Mouse (Mus musculus) bone marrow, adult 2 months (tissue): Measurements from ENCODE around the gene Pecam1. TPM values are rescaled to one million over a fixed set of nuclear protein-coding genes. Genes with fewer than 3 reads are reported as not detected.

Source experiments
- H3K27ac ChIP-seq: fragments of 200-500 bp; 2 replicates; pipeline ENCODE4 v1.5.1; 2012; ENCODE audit warnings: low read depth, mild to moderate bottlenecking, control low read depth, inconsistent platforms, low read length; ENCODE audit not compliant: control insufficient read depth, poor library complexity, insufficient read depth
- H3K4me1 ChIP-seq: fragments of 200-500 bp; 2 replicates; pipeline ENCODE4 v1.6.1; 2011; ENCODE audit warnings: low read length; ENCODE audit not compliant: control insufficient read depth, insufficient read depth
- H3K4me3 ChIP-seq: fragments of 200-500 bp; replicated peaks from 2 replicates; pipeline ENCODE3; 2011; ENCODE audit warnings: mild to moderate bottlenecking, low read depth, low read length, control low read depth; ENCODE audit not compliant: control insufficient read depth
- CTCF ChIP-seq: fragments of 200-500 bp; IDR thresholded peaks from 2 replicates; pipeline ENCODE4 v1.5.1; 2011; ENCODE audit warnings: low read length, control low read depth; ENCODE audit not compliant: control insufficient read depth, insufficient read depth
- POLR2A ChIP-seq: fragments of 200-500 bp; IDR thresholded peaks from 2 replicates; pipeline ENCODE4 v1.6.1; 2011; ENCODE audit warnings: low read depth, mild to moderate bottlenecking, control low read depth, low read length, borderline replicate concordance; ENCODE audit not compliant: control insufficient read depth
- WGBS: fragments of 180-500 bp; shearing (Covaris S2); methylation state at CpG from one replicate; pipeline ENCODE4 v1.1.7; 2018; 5-methylcytosine and 5-hydroxymethylcytosine counted together
- polyA plus RNA-seq: library from polyadenylated mRNA; stranded (reverse); fragments of >200 nt; gene quantifications from 2 replicates; pipeline ENCODE4 v1.2.4, GENCODE M21; 2011; ENCODE audit warnings: low replicate concordance; ENCODE audit not compliant: missing spikeins, insufficient read depth, insufficient read length

The Pecam1 gene
- polyA plus RNA-seq, 1 experiment: 33.5 TPM

- no peak overlapping the region for H3K4me3 ChIP-seq
- 83% methylated on average over 11 of the region's 11 CpGs for WGBS
- no peak overlapping the region for H3K27ac ChIP-seq
- H3K4me1 ChIP-seq: peaks cover 3% of the 10 kb centered on the region
- TF ChIP-seq CTCF (no peak), POLR2A (no peak)
Observed at GRCm38 (mm10) chr11:106667855-106668254, 82.6 kb downstream of the Pecam1 start.

- H3K27ac ChIP-seq: peak overlapping the region; percentile 6
- TF ChIP-seq CTCF (no peak), POLR2A (no peak)
- WGBS: 83% methylated on average over 14 of the region's 14 CpGs
Observed at GRCm38 (mm10) chr11:106666470-106667107, 83.8 kb downstream of the Pecam1 start.

GRCm38 (mm10) chr11:106665841-106666240 lies 84.6 kb downstream of the Pecam1 start:
- Histone ChIP-seq H3K4me1 (peaks cover 3% of the 10 kb centered on the region), H3K4me3 (no peak overlapping the region), H3K27ac (peak overlapping the region; percentile 52)
- TF ChIP-seq CTCF: no peak
- TF ChIP-seq POLR2A: no peak
- 90% methylated on average over 2 of the region's 2 CpGs for WGBS

More at GRCm38 (mm10) chr11:106666470-106667107, 83.8 kb downstream of the Pecam1 start:
- H3K4me3 ChIP-seq: no peak overlapping the region
- H3K4me1 ChIP-seq: peaks cover 3% of the 10 kb centered on the region

- peaks cover 3% of the 10 kb centered on the region for H3K4me1 ChIP-seq
- 38% methylated on average over 4 of the region's 4 CpGs for WGBS
- no peak overlapping the region for H3K4me3 ChIP-seq
- TF ChIP-seq POLR2A: no peak
- no peak for TF ChIP-seq CTCF
- no peak overlapping the region for H3K27ac ChIP-seq
Observed at GRCm38 (mm10) chr11:106665328-106665727, 85.1 kb downstream of the Pecam1 start.

DNA sequence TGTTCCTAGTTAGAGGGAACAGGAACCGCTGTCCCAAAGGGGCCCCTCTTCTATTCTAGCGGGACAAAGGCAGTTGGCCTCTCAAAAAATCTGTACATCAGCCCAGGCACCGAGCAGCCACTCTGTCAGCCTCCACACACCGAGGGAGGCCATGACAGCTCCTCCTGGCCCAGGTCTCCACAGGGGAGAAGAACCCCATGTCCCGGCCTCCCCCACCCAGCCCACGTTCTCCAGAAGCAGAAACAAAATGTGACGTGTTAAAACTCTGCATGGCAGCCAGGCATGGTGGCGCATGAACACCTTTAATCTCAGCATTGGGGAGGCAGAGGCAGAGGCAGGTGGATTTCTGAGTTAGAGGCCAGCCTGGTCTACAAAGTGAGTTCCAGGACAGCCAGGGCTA lies 85.7 kb downstream of the Pecam1 start:
- Histone ChIP-seq H3K27ac (no peak overlapping the region; the same call in 1 of the 2 replicates), H3K4me1 (peaks cover 3% of the 10 kb centered on the region), H3K4me3 (no peak overlapping the region)
- WGBS: 74% methylated on average over 8 of the region's 8 CpGs
- no peak for TF ChIP-seq POLR2A
- no peak for TF ChIP-seq CTCF

GRCm38 (mm10) chr11:106663838-106664237 lies 86.6 kb downstream of the Pecam1 start:
- no peak for TF ChIP-seq POLR2A
- TF ChIP-seq CTCF: no peak
- H3K4me1 ChIP-seq: peaks cover 3% of the 10 kb centered on the region
- WGBS: 74% methylated on average over 6 of the region's 6 CpGs
- no peak overlapping the region; the same call in 1 of the 2 replicates for H3K27ac ChIP-seq
- H3K4me3 ChIP-seq: no peak overlapping the region

DNA sequence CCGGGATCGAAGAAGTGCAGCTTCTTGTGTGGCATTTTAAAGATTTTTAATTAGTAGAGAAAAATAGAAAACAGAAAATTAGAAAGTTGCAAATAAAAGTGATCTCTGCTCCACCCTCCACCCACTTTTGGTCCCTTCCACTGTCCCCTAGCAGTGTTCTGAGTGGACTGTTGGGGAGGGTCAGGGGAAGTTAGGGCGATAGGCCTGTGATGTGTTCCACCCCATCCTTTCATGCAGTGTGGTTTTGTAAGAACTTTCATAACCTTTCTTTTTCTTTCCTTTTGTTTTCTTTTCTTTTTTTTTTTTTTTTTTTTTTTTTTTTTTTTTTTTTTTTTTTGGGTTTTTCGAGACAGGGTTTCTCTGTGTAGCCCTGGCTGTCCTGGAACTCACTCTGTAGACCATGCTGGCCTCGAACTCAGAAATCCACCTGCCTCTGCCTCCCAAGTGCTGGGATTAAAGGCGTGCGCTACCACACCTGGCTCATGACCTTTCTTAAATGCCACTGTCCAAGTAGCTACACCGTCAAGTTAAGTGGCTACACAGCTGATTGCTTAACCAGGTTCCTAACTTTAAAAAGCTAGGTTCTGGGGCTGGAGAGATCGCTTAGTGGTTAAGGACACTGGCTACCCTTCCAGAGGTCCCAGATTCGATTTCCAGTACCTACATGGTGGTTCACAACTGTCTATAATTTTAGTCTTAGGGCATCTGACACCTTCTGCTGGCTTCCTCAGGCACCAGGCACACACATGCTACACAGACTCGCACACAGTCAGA lies 87.6 kb downstream of the Pecam1 start:
- H3K4me1 ChIP-seq: peaks cover 6% of the 10 kb centered on the region
- no peak overlapping the region for H3K4me3 ChIP-seq
- H3K27ac ChIP-seq: no peak overlapping the region
- TF ChIP-seq POLR2A (no peak), CTCF (no peak)
- 60% methylated on average over 10 of the region's 11 CpGs for WGBS

GRCm38 (mm10) chr11:106660453-106661081 lies 89.9 kb downstream of the Pecam1 start:
- WGBS: 17% methylated on average over 13 of the region's 13 CpGs
- H3K4me1 ChIP-seq: peaks cover 6% of the 10 kb centered on the region
- no peak overlapping the region for H3K4me3 ChIP-seq
- H3K27ac ChIP-seq: peak overlapping the region; percentile 25
- no peak for TF ChIP-seq POLR2A
- TF ChIP-seq CTCF: no peak
